Mouse (Mus musculus): Measurements from ENCODE around the gene Hdac5. TPM values are rescaled to one million over a fixed set of nuclear protein-coding genes. Genes with fewer than 3 reads are reported as not detected.
"Not testable (repeated sequence)": the region's sequence is repeated elsewhere in the genome, so short reads cannot be mapped to it uniquely, and the experiment has no call there.

Gene Hdac5
- polyA plus RNA-seq, 1 experiment from 2014 or later: 76.7 TPM

GRCm38 (mm10) chr11:102167539-102167938, 62.4 kb downstream of the Hdac5 start:
- no peak overlapping the region for H3K27ac ChIP-seq
- H3K4me1 ChIP-seq (replicated peaks): 0 out of 2 replicates have a peak, but pooled peaks cover 3% of the 10 kb centered on the region
- H3K9me3 ChIP-seq (replicated peaks): no peaks in the 10 kb centered on the region
- H3K4me2 ChIP-seq: no peak overlapping the region
- no peak overlapping the region for H3K4me3 ChIP-seq
- H3K9ac ChIP-seq: no peak overlapping the region
- no peak for ATAC-seq (replicated peaks; ENCODE audit: insufficient number of reproducible peaks, insufficient read depth, low FRiP score, low read depth)
- peaks cover 53% of the 10 kb centered on the region for H3K36me3 ChIP-seq
- 87% methylated on average over 5 of the region's 5 CpGs for WGBS
- H3K27me3 ChIP-seq: no peaks in the 10 kb centered on the region

- H3K36me3 ChIP-seq: peaks cover 61% of the 10 kb centered on the region
- H3K4me2 ChIP-seq: no peak overlapping the region
- WGBS: 60% methylated on average over 6 of the region's 6 CpGs
These were observed 63.8 kb downstream of the Hdac5 start for GRCm38 (mm10) chr11:102165971-102166722.

GRCm38 (mm10) chr11:102159781-102160180, 70.2 kb downstream of the Hdac5 start:
- Histone ChIP-seq H3K27me3 (no peaks in the 10 kb centered on the region), H3K9ac (no peak overlapping the region), H3K36me3 (peaks cover 30% of the 10 kb centered on the region), H3K4me3 (no peak overlapping the region), H3K27ac (no peak overlapping the region), H3K4me1 (replicated peaks) (peaks cover 8% of the 10 kb centered on the region), H3K4me2 (no peak overlapping the region), H3K9me3 (replicated peaks) (no peaks in the 10 kb centered on the region)
- 76% methylated on average over 5 of the region's 5 CpGs for WGBS
- ATAC-seq (replicated peaks; ENCODE audit: insufficient number of reproducible peaks, insufficient read depth, low FRiP score, low read depth): no peak

More at GRCm38 (mm10) chr11:102165971-102166722, 63.8 kb downstream of the Hdac5 start:
- 0 out of 2 replicates have a peak, but pooled peaks cover 3% of the 10 kb centered on the region for H3K4me1 ChIP-seq (replicated peaks)
- ATAC-seq (replicated peaks; ENCODE audit: insufficient number of reproducible peaks, insufficient read depth, low FRiP score, low read depth): no peak
- no peak overlapping the region for H3K4me3 ChIP-seq
- no peaks in the 10 kb centered on the region for H3K9me3 ChIP-seq (replicated peaks)
- no peak overlapping the region for H3K27ac ChIP-seq
- no peaks in the 10 kb centered on the region for H3K27me3 ChIP-seq
- no peak overlapping the region for H3K9ac ChIP-seq

GRCm38 (mm10) chr11:102158024-102158423, 71.9 kb downstream of the Hdac5 start:
- H3K4me1 ChIP-seq (replicated peaks); H3K4me2 ChIP-seq; H3K9me3 ChIP-seq (replicated peaks); H3K9ac ChIP-seq; H3K27me3 ChIP-seq; ATAC-seq (replicated peaks; ENCODE audit: insufficient number of reproducible peaks, insufficient read depth, low FRiP score, low read depth); H3K27ac ChIP-seq; H3K4me3 ChIP-seq: not testable (repeated sequence)
- H3K36me3 ChIP-seq: peaks cover 27% of the 10 kb centered on the region
- WGBS: 73% methylated on average over 2 of the region's 2 CpGs

GRCm38 (mm10) chr11:102156786-102157089, 73.2 kb downstream of the Hdac5 start:
- no peak for ATAC-seq (replicated peaks; ENCODE audit: insufficient number of reproducible peaks, insufficient read depth, low FRiP score, low read depth)
- Histone ChIP-seq H3K9me3 (replicated peaks) (no peaks in the 10 kb centered on the region), H3K4me3 (peak overlapping the region; percentile 76; the same call in 1 of the 2 replicates), H3K36me3 (peaks cover 29% of the 10 kb centered on the region; the same call in 1 of the 2 replicates), H3K4me1 (replicated peaks) (peaks cover 8% of the 10 kb centered on the region), H3K27me3 (no peaks in the 10 kb centered on the region), H3K4me2 (no peak overlapping the region), H3K27ac (no peak overlapping the region), H3K9ac (no peak overlapping the region)
- WGBS: 2% methylated on average over 1 of the region's 1 CpGs

- peak within 1 kb of the TSS; percentile 50; the same call in 1 of the 2 replicates for H3K27ac ChIP-seq
- ATAC-seq (replicated peaks; ENCODE audit: insufficient number of reproducible peaks, insufficient read depth, low FRiP score, low read depth): peak; percentile 81
- H3K4me3 ChIP-seq: peak within 1 kb of the TSS; percentile 76
- under 1% methylated on average over 37 of the region's 37 CpGs for WGBS
- peak within 1 kb of the TSS; percentile 83 for H3K4me2 ChIP-seq
- H3K27me3 ChIP-seq: no peaks in the 10 kb centered on the region
- peaks cover 25% of the 10 kb centered on the region; the same call in 1 of the 2 replicates for H3K36me3 ChIP-seq
- H3K9ac ChIP-seq: peak within 1 kb of the TSS; percentile 80
- H3K4me1 ChIP-seq (replicated peaks): peaks cover 8% of the 10 kb centered on the region
- no peaks in the 10 kb centered on the region for H3K9me3 ChIP-seq (replicated peaks)
These were observed 73.8 kb downstream of the Hdac5 start, which contains the start of gene Tmem101 for GRCm38 (mm10) chr11:102156039-102156785. Gene Tmem101 (minus strand): TSS chr11:102156404.

- 10% methylated on average over 34 of the region's 34 CpGs for WGBS
- Histone ChIP-seq H3K27me3 (peaks cover 68% of the 10 kb centered on the region), H3K9me3 (replicated peaks) (no peaks in the 10 kb centered on the region), H3K4me3 (peak overlapping the region; percentile 38), H3K36me3 (peaks cover 1% of the 10 kb centered on the region; the same call in 1 of the 2 replicates), H3K4me2 (peak overlapping the region; percentile 61), H3K4me1 (replicated peaks) (peaks cover 28% of the 10 kb centered on the region), H3K27ac (no peak overlapping the region), H3K9ac (no peak overlapping the region)
- ATAC-seq (replicated peaks; ENCODE audit: insufficient number of reproducible peaks, insufficient read depth, low FRiP score, low read depth): no peak
These were observed 82.6 kb downstream of the Hdac5 start for GRCm38 (mm10) chr11:102147213-102147989.

- H3K4me1 ChIP-seq (replicated peaks): peaks cover 28% of the 10 kb centered on the region
- peak overlapping the region; percentile 38 for H3K4me3 ChIP-seq
- 8% methylated on average over 17 of the region's 17 CpGs for WGBS
- no peaks in the 10 kb centered on the region for H3K9me3 ChIP-seq (replicated peaks)
- H3K9ac ChIP-seq: no peak overlapping the region
- H3K36me3 ChIP-seq: no peaks in the 10 kb centered on the region
- no peak for ATAC-seq (replicated peaks; ENCODE audit: insufficient number of reproducible peaks, insufficient read depth, low FRiP score, low read depth)
- peaks cover 70% of the 10 kb centered on the region for H3K27me3 ChIP-seq
- H3K27ac ChIP-seq: no peak overlapping the region
- H3K4me2 ChIP-seq: peak overlapping the region; percentile 61
These were observed 83.4 kb downstream of the Hdac5 start for GRCm38 (mm10) chr11:102146531-102146930.

GRCm38 (mm10) chr11:102146005-102146404, 84.0 kb downstream of the Hdac5 start:
- H3K4me3 ChIP-seq: peak overlapping the region; percentile 38
- no peak; the same call in 1 of the 2 replicates for ATAC-seq (replicated peaks; ENCODE audit: insufficient number of reproducible peaks, insufficient read depth, low FRiP score, low read depth)

GRCm38 (mm10) chr11:102145471-102146001, 84.4 kb downstream of the Hdac5 start, which contains the start of gene Nags:
Gene Nags (plus strand): TSS chr11:102145513.
- Histone ChIP-seq H3K27ac (no peak within 1 kb of the TSS), H3K4me2 (peak within 1 kb of the TSS; percentile 61), H3K9me3 (replicated peaks) (no peaks in the 10 kb centered on the region), H3K4me3 (peak within 1 kb of the TSS; percentile 38), H3K9ac (0 out of 2 replicates have a peak within 1 kb of the TSS, but pooled peaks have one; percentile 16), H3K36me3 (no peaks in the 10 kb centered on the region), H3K4me1 (replicated peaks) (peaks cover 28% of the 10 kb centered on the region), H3K27me3 (peaks cover 70% of the 10 kb centered on the region)
- 1% methylated on average over 50 of the region's 50 CpGs for WGBS
- no peak for ATAC-seq (replicated peaks; ENCODE audit: insufficient number of reproducible peaks, insufficient read depth, low FRiP score, low read depth)

More at GRCm38 (mm10) chr11:102146005-102146404, 84.0 kb downstream of the Hdac5 start:
- H3K36me3 ChIP-seq: no peaks in the 10 kb centered on the region
- H3K9ac ChIP-seq: 0 out of 2 replicates have a peak overlapping the region, but pooled peaks have one; percentile 16
- peaks cover 70% of the 10 kb centered on the region for H3K27me3 ChIP-seq
- peaks cover 28% of the 10 kb centered on the region for H3K4me1 ChIP-seq (replicated peaks)
- H3K4me2 ChIP-seq: peak overlapping the region; percentile 61
- H3K27ac ChIP-seq: no peak overlapping the region
- H3K9me3 ChIP-seq (replicated peaks): no peaks in the 10 kb centered on the region
- WGBS: 4% methylated on average over 16 of the region's 16 CpGs
